In genomic region chrX:51681756-51682155, GRCm38 (mm10) we compare ENCODE assay signal across 9 mouse cellular contexts. TPM values are rescaled to one million over a fixed set of nuclear protein-coding genes. Genes with fewer than 3 reads are reported as not detected.
A peak's percentile ranks its signal among the peaks of the same experiment; 100 is the strongest.
DNase-seq lines count a peak whose midpoint lies in the region; ATAC-seq and TF ChIP-seq lines count a peak whose summit lies in the region.
"Had no signal": no experiment of that assay in that cellular context is flagged by ENCODE, and none has a peak within 500 bp of the region (broad histone marks: within the 10 kb centered on the region; RNA-seq: fewer than 3 reads in every experiment).

Hs6st2 (minus strand) TSS chrX:51681856.

- no peak for ATAC-seq in heart, embryonic 15.5 days (replicated peaks; ENCODE audit: insufficient number of reproducible peaks, insufficient read depth, low FRiP score, low read depth)
- no peak for ATAC-seq in hindbrain, embryonic 16.5 days
- no peak for ATAC-seq in liver, postnatal 0 days

- H3K9me3 ChIP-seq in heart, embryonic 15.5 days (replicated peaks), result no peaks in the 10 kb centered on the region
- H3K9me3 ChIP-seq in hindbrain, embryonic 16.5 days (ENCODE audit: control insufficient read depth, low read length), result no peaks in the 10 kb centered on the region
- no peaks in the 10 kb centered on the region for H3K9me3 ChIP-seq in liver, postnatal 0 days (ENCODE audit: low read length)
- H3K9me3 ChIP-seq: G1E had no signal

- peaks cover 39% of the 10 kb centered on the region for H3K27me3 ChIP-seq in heart, embryonic 15.5 days
- H3K27me3 ChIP-seq in hindbrain, embryonic 16.5 days (replicated peaks; ENCODE audit: control insufficient read depth, insufficient read depth, low read length), result no peaks in the 10 kb centered on the region; the same call in 1 of the 2 replicates
- peaks cover 46% of the 10 kb centered on the region for H3K27me3 ChIP-seq in liver, postnatal 0 days (ENCODE audit: insufficient read depth, low read length)

- H3K4me1 ChIP-seq in heart, embryonic 15.5 days (replicated peaks), result peaks cover 4% of the 10 kb centered on the region; the same call in 1 of the 2 replicates
- H3K4me1 ChIP-seq in cortical plate, adult 2 months (ENCODE audit: control insufficient read depth, insufficient read depth, low read length), result no peaks in the 10 kb centered on the region
- no peaks in the 10 kb centered on the region for H3K4me1 ChIP-seq in hindbrain, embryonic 16.5 days (ENCODE audit: control insufficient read depth, insufficient read depth, low read depth, low read length)
- peaks cover 4% of the 10 kb centered on the region; the same call in 1 of the 2 replicates for H3K4me1 ChIP-seq in liver, postnatal 0 days (ENCODE audit: insufficient read depth)

- no peak for TF ChIP-seq POLR2A in cortical plate, adult 2 months (IDR thresholded peaks at IDR 0.05; ENCODE audit: extremely low read depth, insufficient read depth, low read length)

- no peak within 1 kb of the TSS for H3K27ac ChIP-seq in heart, embryonic 15.5 days
- no peak within 1 kb of the TSS for H3K27ac ChIP-seq in cortical plate, adult 2 months (ENCODE audit: insufficient read depth, low read length)
- peak within 1 kb of the TSS; percentile 70 for H3K27ac ChIP-seq in hindbrain, embryonic 16.5 days (ENCODE audit: low read depth, low read length)
- no peak within 1 kb of the TSS for H3K27ac ChIP-seq in liver, postnatal 0 days (ENCODE audit: low read depth)

- peak within 1 kb of the TSS; percentile 91 for H3K4me2 ChIP-seq in heart, embryonic 15.5 days
- H3K4me2 ChIP-seq in hindbrain, embryonic 16.5 days (ENCODE audit: low read length), result peak within 1 kb of the TSS; percentile 81
- H3K4me2 ChIP-seq in liver, postnatal 0 days (ENCODE audit: low read depth, low read length), result peak within 1 kb of the TSS; percentile 55

- no peak for TF ChIP-seq EP300 in liver, postnatal 0 days (IDR thresholded peaks at IDR 0.05; ENCODE audit: low read depth)

- intact Hi-C loops in heart, postnatal 10 days (cut with DNase I), result loop anchor here (5.0 kb wide), 1 partner anchor 174 kb away; no protein-coding TSS in a partner anchor

- H3K36me3 ChIP-seq in heart, embryonic 15.5 days, result no peaks in the 10 kb centered on the region
- H3K36me3 ChIP-seq in hindbrain, embryonic 16.5 days (ENCODE audit: control insufficient read depth, insufficient read depth, low read length), result no peaks in the 10 kb centered on the region
- no peaks in the 10 kb centered on the region for H3K36me3 ChIP-seq in liver, postnatal 0 days (replicated peaks; ENCODE audit: insufficient read depth, low read length)
- H3K36me3 ChIP-seq: G1E had no signal

- WGBS in heart, embryonic 15.5 days, result 22% methylated on average over 5 of the region's 5 CpGs
- WGBS in hindbrain, embryonic 16.5 days, result 14% methylated on average over 5 of the region's 5 CpGs
- 33% methylated on average over 5 of the region's 5 CpGs for WGBS in liver, postnatal 0 days (ENCODE audit: insufficient replicate concordance)

- no peak for DNase-seq in heart, postnatal 10 days
- no peak for DNase-seq in liver, postnatal 0 days
- no peak for DNase-seq in ovary, postnatal 36 days (ENCODE audit: low spot score)
- DNase-seq in thymus, postnatal 25 days, result no peak
- no peak for DNase-seq in kidney, postnatal 10 days

- TF ChIP-seq CTCF in cortical plate, adult 2 months (IDR thresholded peaks at IDR 0.05; ENCODE audit: extremely low read depth, insufficient read depth, low read length), result no peak
- no peak for TF ChIP-seq CTCF in liver, postnatal 0 days (IDR thresholded peaks at IDR 0.05; ENCODE audit: low read depth)

- H3K4me3 ChIP-seq in heart, embryonic 15.5 days, result peak within 1 kb of the TSS; percentile 57
- H3K4me3 ChIP-seq in cortical plate, adult 2 months (ENCODE audit: insufficient read depth, low read length), result peak within 1 kb of the TSS; percentile 97
- peak within 1 kb of the TSS; percentile 57 for H3K4me3 ChIP-seq in hindbrain, embryonic 16.5 days (ENCODE audit: low read length)
- H3K4me3 ChIP-seq in liver, postnatal 0 days (ENCODE audit: low read depth, low read length), result peak within 1 kb of the TSS; percentile 33

- peak within 1 kb of the TSS; percentile 41 for H3K9ac ChIP-seq in heart, embryonic 15.5 days
- H3K9ac ChIP-seq in hindbrain, embryonic 16.5 days (ENCODE audit: low read depth, low read length), result peak within 1 kb of the TSS; percentile 64
- H3K9ac ChIP-seq in liver, postnatal 0 days (replicated peaks), result no peak within 1 kb of the TSS

RNA-seq across cellular contexts. Expression of gene Hs6st2, which starts in this region (rescaled TPM):
- polyA plus RNA-seq in heart, embryonic 15.5 days (2015; fragmentation: Nextera tagmentation; extraction: Ambion mirVana), result 8.8 and 9.3 TPM in 2 replicates
- total RNA-seq in heart, postnatal 10 days (2021), result 1 to 10 TPM; 5.4 to 5.8 TPM
- polyA plus RNA-seq in cortical plate, adult 2 months (2012; rRNA removed), result 7.5 and 10.7 TPM in 2 replicates
- polyA plus RNA-seq in hindbrain, embryonic 16.5 days (2015; fragmentation: Nextera tagmentation; extraction: Ambion mirVana), result 49.7 and 52.1 TPM in 2 replicates
- 0.17 and 0.27 TPM in 2 replicates for polyA plus RNA-seq in liver, postnatal 0 days (2015; fragmentation: Nextera tagmentation; extraction: Ambion mirVana)
- polyA plus RNA-seq: G1E had no signal

Comparison
In these comparisons a context has a peak if more than half of its experiments do, and no peak if none do; other contexts are left out.
1. H3K4me3 ChIP-seq: peak in every context shown above with its lines; median percentile 97 in cortical plate, adult 2 months; 57 in heart, embryonic 15.5 days; 57 in hindbrain, embryonic 16.5 days; 33 in liver, postnatal 0 days.